Comparison of ENCODE assay signal across 8 mouse cellular contexts in the genomic region with DNA sequence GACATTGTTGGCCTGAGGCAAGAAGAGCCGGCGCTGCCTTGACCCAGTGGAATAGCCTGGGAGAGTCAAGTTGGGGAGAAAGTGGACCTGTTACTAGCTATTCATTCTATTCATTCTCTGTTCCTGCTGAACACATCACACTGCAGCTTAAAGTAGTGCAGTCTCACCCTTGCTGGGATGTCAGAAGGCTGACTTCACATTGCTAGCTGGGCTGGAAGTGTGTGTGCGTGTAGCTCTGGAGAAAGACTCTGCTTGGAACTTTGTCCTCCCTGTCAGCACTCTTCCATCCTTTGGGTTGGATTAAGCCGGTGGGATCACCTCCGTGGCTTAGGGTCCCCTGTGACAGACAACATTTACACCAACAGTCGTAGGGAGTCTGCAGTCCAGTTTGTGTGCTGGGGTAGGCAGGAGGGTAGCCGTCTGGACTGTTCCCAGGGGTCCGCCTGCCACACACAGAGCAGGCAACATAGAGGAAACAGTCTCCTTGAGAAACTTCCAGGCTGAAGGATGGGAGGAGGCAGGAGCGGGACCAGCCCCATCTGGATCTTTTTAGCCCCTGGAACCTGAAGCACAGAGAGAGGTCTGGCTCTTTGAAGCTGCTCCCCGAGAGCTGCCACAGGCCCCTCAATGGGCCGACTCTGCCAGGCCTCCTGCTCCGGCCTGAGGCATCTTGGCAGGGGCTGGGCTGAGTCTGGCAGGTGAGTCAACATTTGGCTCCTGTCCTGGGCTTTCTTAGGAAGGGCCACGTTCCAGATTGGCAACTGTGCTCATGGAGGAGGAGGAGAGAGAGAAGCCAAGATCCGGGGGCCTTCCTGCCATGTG.
DNase-seq lines count a peak whose midpoint lies in the region; ATAC-seq lines count a peak whose summit lies in the region.

No protein-coding gene starts in this region.

- no peak overlapping the region for H3K9ac ChIP-seq in hindbrain, embryonic 16.5 days (ENCODE audit: low read depth, low read length)
- no peak overlapping the region for H3K9ac ChIP-seq in liver, embryonic 12.5 days

- DNase-seq in layer of hippocampus, adult 9-11 months = peak; percentile 13
- no peak for DNase-seq in layer of hippocampus, adult 11-12 months (ENCODE audit: low spot score)
- peak; percentile 81 for DNase-seq in adrenal gland, postnatal 25 days
- peak; percentile 95 for DNase-seq in fibroblast of lung, adult 2 months (ENCODE audit: low read depth)
- DNase-seq in lung, postnatal 14 days = peak; percentile 42
- no peak for DNase-seq in thymus, postnatal 0 days (ENCODE audit: low spot score)

- WGBS in hindbrain, embryonic 16.5 days = 46% methylated on average over 14 of the region's 14 CpGs
- 68% methylated on average over 14 of the region's 14 CpGs for WGBS in liver, embryonic 12.5 days (ENCODE audit: insufficient replicate concordance)

- peak; percentile 75 for ATAC-seq in hindbrain, embryonic 16.5 days
- ATAC-seq in liver, embryonic 12.5 days = no peak

- peaks cover 3% of the 10 kb centered on the region; the same call in 1 of the 2 replicates for H3K27me3 ChIP-seq in hindbrain, embryonic 16.5 days (replicated peaks; ENCODE audit: control insufficient read depth, insufficient read depth, low read length)
- no peaks in the 10 kb centered on the region; the same call in 1 of the 2 replicates for H3K27me3 ChIP-seq in liver, embryonic 12.5 days (replicated peaks)

- H3K4me2 ChIP-seq in hindbrain, embryonic 16.5 days (ENCODE audit: low read length) = no peak overlapping the region
- no peak overlapping the region for H3K4me2 ChIP-seq in liver, embryonic 12.5 days

- H3K4me3 ChIP-seq in hindbrain, embryonic 16.5 days (ENCODE audit: low read length) = no peak overlapping the region
- H3K4me3 ChIP-seq in liver, embryonic 12.5 days = no peak overlapping the region

- peaks cover 19% of the 10 kb centered on the region for H3K4me1 ChIP-seq in hindbrain, embryonic 16.5 days (ENCODE audit: control insufficient read depth, insufficient read depth, low read depth, low read length)
- no peaks in the 10 kb centered on the region for H3K4me1 ChIP-seq in liver, embryonic 12.5 days

- no peak overlapping the region for H3K27ac ChIP-seq in hindbrain, embryonic 16.5 days (ENCODE audit: low read depth, low read length)
- H3K27ac ChIP-seq in liver, embryonic 12.5 days = no peak overlapping the region

- H3K36me3 ChIP-seq in hindbrain, embryonic 16.5 days (ENCODE audit: control insufficient read depth, insufficient read depth, low read length) = no peaks in the 10 kb centered on the region
- no peaks in the 10 kb centered on the region for H3K36me3 ChIP-seq in liver, embryonic 12.5 days

- no peaks in the 10 kb centered on the region for H3K9me3 ChIP-seq in hindbrain, embryonic 16.5 days (ENCODE audit: control insufficient read depth, low read length)
- no peaks in the 10 kb centered on the region for H3K9me3 ChIP-seq in liver, embryonic 12.5 days (replicated peaks)

Comparison
In these comparisons a context has a peak if more than half of its experiments do, and no peak if none do; other contexts are left out.
1. DNase-seq: peak in layer of hippocampus, adult 9-11 months (single experiment), adrenal gland, postnatal 25 days (single experiment), fibroblast of lung, adult 2 months (single experiment) and lung, postnatal 14 days (single experiment); none in layer of hippocampus, adult 11-12 months (single experiment) and thymus, postnatal 0 days (single experiment).